In genomic region chr5:108085440-108085839, GRCm38 (mm10) we compare ENCODE assay signal across 13 mouse cellular contexts. TPM values are rescaled to one million over a fixed set of nuclear protein-coding genes. Genes with fewer than 3 reads are reported as not detected.
DNase-seq lines count a peak whose midpoint lies in the region; ATAC-seq and TF ChIP-seq lines count a peak whose summit lies in the region.
"Had no signal": no experiment of that assay in that cellular context is flagged by ENCODE, and none has a peak within 500 bp of the region (broad histone marks: within the 10 kb centered on the region; RNA-seq: fewer than 3 reads in every experiment).

No protein-coding gene starts in this region.

- H3K4me3 ChIP-seq in hindbrain, postnatal 0 days (ENCODE audit: low read length): no peak overlapping the region
- no peak overlapping the region for H3K4me3 ChIP-seq in hindbrain, embryonic 13.5 days
- no peak overlapping the region for H3K4me3 ChIP-seq in lung, embryonic 14.5 days (ENCODE audit: low read depth, low read length)
- no peak overlapping the region for H3K4me3 ChIP-seq in lung, adult 2 months (replicated peaks; ENCODE audit: extremely low read depth, low read depth, low read length)
- H3K4me3 ChIP-seq in midbrain, embryonic 16.5 days (ENCODE audit: low read depth, low read length): no peak overlapping the region
- H3K4me3 ChIP-seq: limb, embryonic 15.5 days; neural tube, embryonic 12.5 days had no signal

- no peak for TF ChIP-seq POLR2A in lung, adult 2 months (IDR thresholded peaks at IDR 0.05; ENCODE audit: borderline replicate concordance, extremely low read depth, low read depth, low read length)

- peak; percentile 29; the same call in 1 of the 2 replicates for TF ChIP-seq CTCF in hindbrain, postnatal 0 days (IDR thresholded peaks at IDR 0.05; ENCODE audit: low read depth)
- peak; percentile 36 for TF ChIP-seq CTCF in lung, embryonic 14.5 days (IDR thresholded peaks at IDR 0.05; ENCODE audit: low read depth)
- TF ChIP-seq CTCF in lung, adult 2 months (IDR thresholded peaks at IDR 0.05; ENCODE audit: insufficient read depth, low read length): no peak

- no peak for ATAC-seq in hindbrain, postnatal 0 days
- no peak for ATAC-seq in hindbrain, embryonic 13.5 days (ENCODE audit: low FRiP score)
- no peak for ATAC-seq in lung, embryonic 14.5 days (ENCODE audit: insufficient read depth)
- ATAC-seq in megakaryocyte progenitor cell, adult 5-6 weeks (replicated peaks; ENCODE audit: poor library complexity): 0 out of 2 replicates have a peak, but pooled peaks have one; percentile 9
- no peak for ATAC-seq in midbrain, embryonic 16.5 days

- 96% methylated on average over 2 of the region's 2 CpGs for WGBS in hindbrain, postnatal 0 days
- WGBS in hindbrain, embryonic 13.5 days: 97% methylated on average over 2 of the region's 2 CpGs
- WGBS in lung, embryonic 14.5 days: 90% methylated on average over 2 of the region's 2 CpGs
- 89% methylated on average over 2 of the region's 2 CpGs for WGBS in lung, adult 2 months
- WGBS in midbrain, embryonic 16.5 days: 97% methylated on average over 2 of the region's 2 CpGs

- H3K4me1 ChIP-seq in hindbrain, postnatal 0 days (ENCODE audit: insufficient read depth, low read length): no peaks in the 10 kb centered on the region
- no peaks in the 10 kb centered on the region for H3K4me1 ChIP-seq in hindbrain, embryonic 13.5 days (replicated peaks)
- H3K4me1 ChIP-seq in lung, embryonic 14.5 days (ENCODE audit: insufficient read depth): no peaks in the 10 kb centered on the region
- H3K4me1 ChIP-seq in lung, adult 2 months (ENCODE audit: control insufficient read depth, insufficient read depth, low read length): no peaks in the 10 kb centered on the region
- H3K4me1 ChIP-seq in midbrain, embryonic 16.5 days (ENCODE audit: control insufficient read depth, insufficient read depth, low read length): no peaks in the 10 kb centered on the region
- H3K4me1 ChIP-seq: limb, embryonic 15.5 days; neural tube, embryonic 12.5 days had no signal

- H3K9ac ChIP-seq in hindbrain, postnatal 0 days (replicated peaks; ENCODE audit: low read length): no peak overlapping the region
- H3K9ac ChIP-seq in hindbrain, embryonic 13.5 days: no peak overlapping the region
- no peak overlapping the region for H3K9ac ChIP-seq in lung, embryonic 14.5 days
- H3K9ac ChIP-seq in midbrain, embryonic 16.5 days (ENCODE audit: low read depth, low read length): no peak overlapping the region
- H3K9ac ChIP-seq: limb, embryonic 15.5 days; neural tube, embryonic 12.5 days had no signal

- no peak for DNase-seq in hindbrain, postnatal 0 days (ENCODE audit: low spot score)
- DNase-seq in lung, embryonic 14.5 days: no peak
- DNase-seq in lung, adult 2 months: no peak
- DNase-seq in B cell, adult 2 months: peak; percentile 22 to 29
- DNase-seq: gastrocnemius, postnatal 36 days; right cerebral cortex, postnatal 14 days had no signal

- H3K27me3 ChIP-seq in hindbrain, postnatal 0 days (ENCODE audit: insufficient read depth, low read length): no peaks in the 10 kb centered on the region
- no peaks in the 10 kb centered on the region for H3K27me3 ChIP-seq in hindbrain, embryonic 13.5 days
- no peaks in the 10 kb centered on the region for H3K27me3 ChIP-seq in lung, embryonic 14.5 days (ENCODE audit: insufficient read depth, low read length)
- H3K27me3 ChIP-seq in midbrain, embryonic 16.5 days (ENCODE audit: control insufficient read depth, insufficient read depth, low read depth, low read length): no peaks in the 10 kb centered on the region
- H3K27me3 ChIP-seq: limb, embryonic 15.5 days; neural tube, embryonic 12.5 days had no signal

- H3K36me3 ChIP-seq in hindbrain, postnatal 0 days (ENCODE audit: insufficient read depth, low read length): peaks cover 20% of the 10 kb centered on the region
- H3K36me3 ChIP-seq in hindbrain, embryonic 13.5 days: peaks cover 63% of the 10 kb centered on the region
- H3K36me3 ChIP-seq in lung, embryonic 14.5 days (ENCODE audit: insufficient read depth): peaks cover 75% of the 10 kb centered on the region
- peaks cover 23% of the 10 kb centered on the region for H3K36me3 ChIP-seq in midbrain, embryonic 16.5 days (ENCODE audit: control insufficient read depth, insufficient read depth, low read length)

- H3K9me3 ChIP-seq in hindbrain, postnatal 0 days (ENCODE audit: low read length): no peaks in the 10 kb centered on the region
- no peaks in the 10 kb centered on the region for H3K9me3 ChIP-seq in hindbrain, embryonic 13.5 days
- no peaks in the 10 kb centered on the region for H3K9me3 ChIP-seq in lung, embryonic 14.5 days (ENCODE audit: low read depth, low read length)
- no peaks in the 10 kb centered on the region for H3K9me3 ChIP-seq in midbrain, embryonic 16.5 days (replicated peaks; ENCODE audit: control insufficient read depth, low read length, poor library complexity, severe bottlenecking)
- H3K9me3 ChIP-seq: limb, embryonic 15.5 days; neural tube, embryonic 12.5 days had no signal

- H3K27ac ChIP-seq in hindbrain, postnatal 0 days: no peak overlapping the region
- H3K27ac ChIP-seq in hindbrain, embryonic 13.5 days: no peak overlapping the region
- H3K27ac ChIP-seq in lung, embryonic 14.5 days (ENCODE audit: low read depth): no peak overlapping the region
- no peak overlapping the region for H3K27ac ChIP-seq in midbrain, embryonic 16.5 days (ENCODE audit: low read length)
- H3K27ac ChIP-seq: limb, embryonic 15.5 days; macrophage; neural tube, embryonic 12.5 days had no signal

- no peak overlapping the region for H3K4me2 ChIP-seq in hindbrain, postnatal 0 days (ENCODE audit: low read depth, low read length)
- no peak overlapping the region for H3K4me2 ChIP-seq in hindbrain, embryonic 13.5 days
- no peak overlapping the region for H3K4me2 ChIP-seq in lung, embryonic 14.5 days
- H3K4me2 ChIP-seq in midbrain, embryonic 16.5 days (ENCODE audit: low read length): no peak overlapping the region
- H3K4me2 ChIP-seq: heart, embryonic 11.5 days; limb, embryonic 15.5 days; neural tube, embryonic 12.5 days had no signal

RNA-seq across cellular contexts. Expression of gene Mtf2, which starts 20.0 kb away (rescaled TPM):
- total RNA-seq in hindbrain, postnatal 0 days (2014; rRNA removed): 36.0 and 41.4 TPM in 2 replicates
- polyA plus RNA-seq in hindbrain, postnatal 0 days (2015; fragmentation: Nextera tagmentation; extraction: Ambion mirVana): 48.7 and 55.7 TPM in 2 replicates
- 119 and 124 TPM in 2 replicates for polyA plus RNA-seq in hindbrain, embryonic 13.5 days (2015; fragmentation: Nextera tagmentation; extraction: Ambion mirVana)
- 108 and 110 TPM in 2 replicates for polyA plus RNA-seq in lung, embryonic 14.5 days (2014; fragmentation: Nextera tagmentation; extraction: Ambion mirVana)
- polyA plus RNA-seq in lung, adult 2 months (2012; rRNA removed): 8.5 and 11.3 TPM in 2 replicates
- 101 and 125 TPM in 2 replicates for total RNA-seq in megakaryocyte progenitor cell, adult 5-6 weeks (2015)
- 102 and 137 TPM in 2 replicates for total RNA-seq in megakaryocyte progenitor cell, adult 5-6 weeks (2017)
- 92.4 and 99.5 TPM in 2 replicates for polyA plus RNA-seq in midbrain, embryonic 16.5 days (2015; fragmentation: Nextera tagmentation; extraction: Ambion mirVana)

RNA-seq across cellular contexts. Expression of gene Tmed5, which starts 47.0 kb away (rescaled TPM):
- total RNA-seq in hindbrain, postnatal 0 days (2014; rRNA removed): 12.9 and 28.3 TPM in 2 replicates
- polyA plus RNA-seq in hindbrain, postnatal 0 days (2015; fragmentation: Nextera tagmentation; extraction: Ambion mirVana): 24.6 and 26.7 TPM in 2 replicates
- 24.7 and 26.7 TPM in 2 replicates for polyA plus RNA-seq in hindbrain, embryonic 13.5 days (2015; fragmentation: Nextera tagmentation; extraction: Ambion mirVana)
- 29.1 and 33.6 TPM in 2 replicates for polyA plus RNA-seq in lung, embryonic 14.5 days (2014; fragmentation: Nextera tagmentation; extraction: Ambion mirVana)
- 87.2 and 108 TPM in 2 replicates for polyA plus RNA-seq in lung, adult 2 months (2012; rRNA removed)
- total RNA-seq in megakaryocyte progenitor cell, adult 5-6 weeks (2015): 97.4 and 121 TPM in 2 replicates
- total RNA-seq in megakaryocyte progenitor cell, adult 5-6 weeks (2017): 91.9 and 98.3 TPM in 2 replicates
- polyA plus RNA-seq in midbrain, embryonic 16.5 days (2015; fragmentation: Nextera tagmentation; extraction: Ambion mirVana): 17.1 and 23.3 TPM in 2 replicates

RNA-seq across cellular contexts. Expression of gene Ccdc18, which starts 47.2 kb away (rescaled TPM):
- total RNA-seq in hindbrain, postnatal 0 days (2014; rRNA removed): 0.63 and 1.4 TPM in 2 replicates
- 2.2 and 4.1 TPM in 2 replicates for polyA plus RNA-seq in hindbrain, postnatal 0 days (2015; fragmentation: Nextera tagmentation; extraction: Ambion mirVana)
- 3.2 and 3.3 TPM in 2 replicates for polyA plus RNA-seq in hindbrain, embryonic 13.5 days (2015; fragmentation: Nextera tagmentation; extraction: Ambion mirVana)
- polyA plus RNA-seq in lung, embryonic 14.5 days (2014; fragmentation: Nextera tagmentation; extraction: Ambion mirVana): 10.7 and 13.8 TPM in 2 replicates
- polyA plus RNA-seq in lung, adult 2 months (2012; rRNA removed): 0.02 TPM in 1 of 2 replicates, not detected in the other
- total RNA-seq in megakaryocyte progenitor cell, adult 5-6 weeks (2015): 14.4 and 15.7 TPM in 2 replicates
- total RNA-seq in megakaryocyte progenitor cell, adult 5-6 weeks (2017): 20.0 and 27.7 TPM in 2 replicates
- 2.5 and 2.7 TPM in 2 replicates for polyA plus RNA-seq in midbrain, embryonic 16.5 days (2015; fragmentation: Nextera tagmentation; extraction: Ambion mirVana)

Comparison
In these comparisons a context has a peak if more than half of its experiments do, and no peak if none do; other contexts are left out.
1. DNase-seq: peak in B cell, adult 2 months (2 of 2); none in hindbrain, postnatal 0 days (single experiment), lung, embryonic 14.5 days (single experiment) and lung, adult 2 months (single experiment).